In genomic region chr15:77331444-77331843, GRCm38 (mm10) we compare ENCODE assay signal across 23 mouse cellular contexts. TPM values are rescaled to one million over a fixed set of nuclear protein-coding genes. Genes with fewer than 3 reads are reported as not detected.
A peak's percentile ranks its signal among the peaks of the same experiment; 100 is the strongest.
DNase-seq lines count a peak whose midpoint lies in the region; ATAC-seq and TF ChIP-seq lines count a peak whose summit lies in the region.
"Had no signal": no experiment of that assay in that cellular context is flagged by ENCODE, and none has a peak within 500 bp of the region (broad histone marks: within the 10 kb centered on the region; RNA-seq: fewer than 3 reads in every experiment).

No protein-coding gene starts in this region.

- H3K27me3 ChIP-seq in kidney, embryonic 16.5 days (ENCODE audit: insufficient read depth, low read length): no peaks in the 10 kb centered on the region
- no peaks in the 10 kb centered on the region for H3K27me3 ChIP-seq in limb, embryonic 15.5 days
- H3K27me3 ChIP-seq: embryonic facial prominence, embryonic 13.5 days; forebrain, embryonic 13.5 days; heart, embryonic 12.5 days; intestine, embryonic 15.5 days; liver, embryonic 15.5 days had no signal

- peaks cover 28% of the 10 kb centered on the region for H3K4me1 ChIP-seq in kidney, embryonic 16.5 days (ENCODE audit: insufficient read depth, low read length)
- H3K4me1 ChIP-seq in embryonic fibroblast, embryonic 13.5 days (ENCODE audit: control insufficient read depth, insufficient read depth, low read length): peaks cover 11% of the 10 kb centered on the region; the same call in 1 of the 2 replicates
- H3K4me1 ChIP-seq in limb, embryonic 15.5 days: peaks cover 15% of the 10 kb centered on the region

- no peaks in the 10 kb centered on the region for H3K9me3 ChIP-seq in kidney, embryonic 16.5 days (ENCODE audit: low read length)
- no peaks in the 10 kb centered on the region for H3K9me3 ChIP-seq in limb, embryonic 15.5 days
- H3K9me3 ChIP-seq: embryonic facial prominence, embryonic 13.5 days; forebrain, embryonic 13.5 days; heart, embryonic 12.5 days; intestine, embryonic 15.5 days; liver, embryonic 15.5 days had no signal

- no peak overlapping the region for H3K4me3 ChIP-seq in kidney, embryonic 16.5 days (ENCODE audit: low read length)
- no peak overlapping the region for H3K4me3 ChIP-seq in embryonic fibroblast, embryonic 13.5 days (ENCODE audit: insufficient read depth, low read length)
- H3K4me3 ChIP-seq in limb, embryonic 15.5 days: no peak overlapping the region
- H3K4me3 ChIP-seq: embryonic facial prominence, embryonic 13.5 days; erythroblast, embryonic 14.5 days; forebrain, embryonic 13.5 days; heart, embryonic 12.5 days; intestine, embryonic 15.5 days; liver, embryonic 15.5 days had no signal

- no peaks in the 10 kb centered on the region for H3K36me3 ChIP-seq in kidney, embryonic 16.5 days (ENCODE audit: insufficient read depth, low read length)
- H3K36me3 ChIP-seq in limb, embryonic 15.5 days: no peaks in the 10 kb centered on the region
- H3K36me3 ChIP-seq: embryonic facial prominence, embryonic 13.5 days; heart, embryonic 12.5 days; intestine, embryonic 15.5 days; liver, embryonic 15.5 days had no signal

- peak; percentile 58; the same call in 1 of the 2 replicates for ATAC-seq in kidney, embryonic 16.5 days (ENCODE audit: low FRiP score, low TSS enrichment)
- ATAC-seq in limb, embryonic 15.5 days (ENCODE audit: insufficient number of reproducible peaks, low FRiP score, low TSS enrichment, low read depth): no peak
- ATAC-seq: forebrain, embryonic 13.5 days; hindbrain, embryonic 16.5 days; intestine, embryonic 15.5 days had no signal

- no peak for TF ChIP-seq CTCF in embryonic fibroblast, embryonic 13.5 days (IDR thresholded peaks at IDR 0.05; ENCODE audit: borderline replicate concordance, insufficient read depth, low read length)

- H3K9ac ChIP-seq in kidney, embryonic 16.5 days (replicated peaks; ENCODE audit: low read length): no peak overlapping the region
- no peak overlapping the region for H3K9ac ChIP-seq in limb, embryonic 15.5 days
- H3K9ac ChIP-seq: embryonic facial prominence, embryonic 13.5 days; forebrain, embryonic 13.5 days; heart, embryonic 12.5 days; intestine, embryonic 15.5 days; liver, embryonic 15.5 days; lung, embryonic 14.5 days had no signal

- 48% methylated on average over 4 of the region's 4 CpGs for WGBS in kidney, embryonic 16.5 days
- 54% methylated on average over 4 of the region's 4 CpGs for WGBS in limb, embryonic 15.5 days

- peak overlapping the region; percentile 52; the same call in 1 of the 2 replicates for H3K27ac ChIP-seq in kidney, embryonic 16.5 days (ENCODE audit: low read length)
- H3K27ac ChIP-seq in embryonic fibroblast, embryonic 13.5 days (ENCODE audit: insufficient read depth, low read length): peak overlapping the region; percentile 78
- peak overlapping the region; percentile 29; the same call in 1 of the 2 replicates for H3K27ac ChIP-seq in limb, embryonic 15.5 days
- H3K27ac ChIP-seq: embryonic facial prominence, embryonic 13.5 days; forebrain, embryonic 13.5 days; intestine, embryonic 15.5 days; liver, embryonic 15.5 days had no signal

- no peak for DNase-seq in kidney, postnatal 25 days
- DNase-seq in NIH3T3 (ENCODE audit: low read depth): peak; percentile 45
- no peak for DNase-seq in cerebellum, adult 8-10 months
- DNase-seq: adrenal gland, postnatal 10 days; cerebellum, adult 9-10 months; cerebellum, postnatal 36 days; gastrocnemius, postnatal 10 days; heart, postnatal 14 days; lung, embryonic 14.5 days; lung, postnatal 14 days; midbrain, embryonic 14.5 days; retina, postnatal 1 day; right cerebral cortex, postnatal 14 days had no signal

- no peak for TF ChIP-seq POLR2A in embryonic fibroblast, embryonic 13.5 days (IDR thresholded peaks at IDR 0.05; ENCODE audit: low read depth, low read length)

- H3K4me2 ChIP-seq in kidney, embryonic 16.5 days (replicated peaks; ENCODE audit: low read depth, low read length): no peak overlapping the region
- H3K4me2 ChIP-seq in limb, embryonic 15.5 days: no peak overlapping the region
- H3K4me2 ChIP-seq: embryonic facial prominence, embryonic 13.5 days; forebrain, embryonic 13.5 days; heart, embryonic 12.5 days; intestine, embryonic 15.5 days; liver, embryonic 15.5 days; lung, embryonic 14.5 days had no signal

RNA-seq across cellular contexts. Expression of gene Rbfox2, which starts 24.6 kb away (rescaled TPM):
- polyA plus RNA-seq in kidney, embryonic 16.5 days (2015; fragmentation: Nextera tagmentation; extraction: Ambion mirVana): 49.1 and 50.2 TPM in 2 replicates
- 228 and 253 TPM in 2 replicates for polyA plus RNA-seq in embryonic fibroblast, embryonic 13.5 days (2011; ENCODE audit: insufficient read length, low read depth, missing spikeins)
- polyA plus RNA-seq in limb, embryonic 15.5 days (2015; fragmentation: Nextera tagmentation; extraction: Ambion mirVana): 73.2 and 76.6 TPM in 2 replicates
- polyA plus RNA-seq: erythroblast, embryonic 14.5 days had no signal
